Mouse (Mus musculus) heart, adult 2 months (tissue): ENCODE results near the gene Tnnc1.

Source experiments
- CTCF ChIP-seq: fragments of 200-600 bp; IDR thresholded peaks from 2 replicates; pipeline ENCODE4 v1.8.1; 2022; ENCODE audit warnings: antibody characterized with exemption, mild to moderate bottlenecking, moderate library complexity
- POLR2A ChIP-seq: fragments of 200-500 bp; IDR thresholded peaks from 2 replicates; pipeline ENCODE4 v1.6.1; 2011; ENCODE audit warnings: mild to moderate bottlenecking, low read depth, low read length, control low read depth; ENCODE audit not compliant: insufficient read depth

DNA sequence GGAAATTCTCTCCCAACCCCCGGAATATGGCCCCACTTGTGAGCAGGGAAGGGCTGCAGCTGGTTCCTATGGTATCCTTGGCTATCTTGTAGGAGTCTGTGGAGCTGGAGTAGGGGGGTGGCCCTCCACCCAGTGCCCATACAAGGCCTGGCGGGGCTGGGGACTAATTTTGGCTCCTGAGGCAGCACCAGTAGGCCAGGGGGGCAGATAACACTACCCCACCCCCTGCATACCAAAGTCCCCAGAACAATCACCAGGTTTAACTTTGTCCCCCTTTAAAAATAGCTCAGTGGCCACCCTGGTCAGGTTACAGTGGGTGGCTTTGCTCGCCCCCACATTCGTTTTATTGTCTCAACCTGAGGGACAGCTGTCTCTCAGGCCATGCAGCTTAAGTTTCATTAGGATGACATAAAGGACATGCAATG, 1.0 kb downstream of the Tnnc1 start:
- no peak for TF ChIP-seq CTCF
- TF ChIP-seq POLR2A = peak; percentile 82
